Mouse (Mus musculus): ENCODE results near the gene Pdss2.
A peak's percentile ranks its signal among the peaks of the same experiment; 100 is the strongest.

Pdss2 gene

GRCm38 (mm10) chr10:43448656-43449055 is 227.4 kb downstream of the Pdss2 start:
- peaks cover 1% of the 10 kb centered on the region; the same call in 1 of the 2 replicates for H3K27me3 ChIP-seq (ENCODE audit: control insufficient read depth, insufficient read depth, low read length, poor library complexity, severe bottlenecking)
- no peaks in the 10 kb centered on the region for H3K36me3 ChIP-seq (ENCODE audit: control insufficient read depth, insufficient read depth, low read length, poor library complexity, severe bottlenecking)
- no peak for DNase-seq (ENCODE audit: low read depth, low spot score)

GRCm38 (mm10) chr10:43451848-43452662 is 230.8 kb downstream of the Pdss2 start:
- peaks cover 1% of the 10 kb centered on the region; the same call in 1 of the 2 replicates for H3K27me3 ChIP-seq (ENCODE audit: control insufficient read depth, insufficient read depth, low read length, poor library complexity, severe bottlenecking)
- no peaks in the 10 kb centered on the region for H3K36me3 ChIP-seq (ENCODE audit: control insufficient read depth, insufficient read depth, low read length, poor library complexity, severe bottlenecking)
- DNase-seq (ENCODE audit: low read depth, low spot score) = peak; percentile 71

DNA sequence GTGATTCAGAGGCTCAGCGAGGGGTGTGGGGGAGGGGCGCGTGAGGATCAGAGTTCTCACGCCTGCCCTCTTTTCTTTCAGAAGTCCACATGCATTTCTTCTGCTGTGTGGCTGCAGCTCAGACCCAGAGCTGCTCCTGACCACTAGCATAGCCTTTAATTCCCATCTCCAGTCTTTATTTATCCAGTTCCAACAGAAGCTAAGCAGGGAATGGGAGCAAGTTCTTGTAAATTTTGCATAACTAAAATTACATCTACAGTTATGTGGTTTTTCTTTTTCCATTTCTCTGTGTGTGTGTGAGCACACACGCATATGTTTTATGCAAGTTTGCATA is 231.3 kb downstream of the Pdss2 start:
- no peak for DNase-seq (ENCODE audit: low read depth, low spot score)
- Histone ChIP-seq H3K27me3 (ENCODE audit: control insufficient read depth, insufficient read depth, low read length, poor library complexity, severe bottlenecking) (peaks cover 1% of the 10 kb centered on the region; the same call in 1 of the 2 replicates), H3K36me3 (ENCODE audit: control insufficient read depth, insufficient read depth, low read length, poor library complexity, severe bottlenecking) (no peaks in the 10 kb centered on the region)

GRCm38 (mm10) chr10:43454219-43454618 is 232.9 kb downstream of the Pdss2 start:
- DNase-seq (ENCODE audit: low read depth, low spot score) = no peak
- no peaks in the 10 kb centered on the region for H3K36me3 ChIP-seq (ENCODE audit: control insufficient read depth, insufficient read depth, low read length, poor library complexity, severe bottlenecking)
- H3K27me3 ChIP-seq (ENCODE audit: control insufficient read depth, insufficient read depth, low read length, poor library complexity, severe bottlenecking) = peaks cover 1% of the 10 kb centered on the region; the same call in 1 of the 2 replicates

DNA sequence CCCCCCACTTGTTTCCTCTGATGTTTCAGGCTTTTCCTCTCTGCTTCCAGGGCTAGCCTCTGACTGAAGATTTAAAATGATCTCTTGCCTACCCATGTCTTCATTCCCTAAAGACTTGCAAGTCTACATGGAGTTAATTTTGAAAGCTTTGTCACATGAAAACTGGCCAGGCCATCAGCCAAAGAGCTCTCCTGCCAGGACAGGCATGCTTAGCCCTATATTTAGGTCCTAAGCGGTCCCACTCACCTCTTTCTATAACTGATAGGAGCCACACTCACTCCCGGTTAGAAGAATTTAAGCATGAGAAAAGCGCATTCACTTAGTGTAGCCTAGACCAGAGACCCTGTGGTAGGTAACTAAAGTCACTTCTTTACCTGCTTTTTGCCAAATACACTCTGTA is 233.4 kb downstream of the Pdss2 start:
- peaks cover 1% of the 10 kb centered on the region; the same call in 1 of the 2 replicates for H3K27me3 ChIP-seq (ENCODE audit: control insufficient read depth, insufficient read depth, low read length, poor library complexity, severe bottlenecking)
- H3K36me3 ChIP-seq (ENCODE audit: control insufficient read depth, insufficient read depth, low read length, poor library complexity, severe bottlenecking) = no peaks in the 10 kb centered on the region
- no peak for DNase-seq (ENCODE audit: low read depth, low spot score)

GRCm38 (mm10) chr10:43462821-43463220 is 241.5 kb downstream of the Pdss2 start:
- H3K36me3 ChIP-seq (ENCODE audit: control insufficient read depth, insufficient read depth, low read length, poor library complexity, severe bottlenecking) = no peaks in the 10 kb centered on the region
- no peak for DNase-seq (ENCODE audit: low read depth, low spot score)
- no peaks in the 10 kb centered on the region for H3K27me3 ChIP-seq (ENCODE audit: control insufficient read depth, insufficient read depth, low read length, poor library complexity, severe bottlenecking)

DNA sequence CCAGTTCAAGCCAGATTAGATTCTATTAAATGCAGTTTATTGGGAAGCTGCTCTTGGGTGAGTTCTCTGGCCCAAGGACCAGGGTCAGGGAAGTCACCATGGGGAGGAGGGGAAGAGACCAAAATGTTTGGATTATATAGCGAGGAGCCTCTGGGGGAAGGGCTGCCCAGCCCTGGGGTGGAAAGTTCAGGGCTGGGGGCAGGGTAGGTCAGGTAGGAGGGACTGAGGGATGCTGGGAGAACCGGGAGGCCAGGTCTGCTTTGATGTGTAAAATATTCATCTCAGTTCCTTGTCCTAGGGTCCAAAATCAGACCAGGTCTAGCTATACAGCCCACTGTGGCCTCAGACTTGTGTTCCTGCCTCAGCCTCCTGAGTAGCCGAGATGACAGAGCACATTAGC is 241.9 kb downstream of the Pdss2 start:
- Histone ChIP-seq H3K27me3 (ENCODE audit: control insufficient read depth, insufficient read depth, low read length, poor library complexity, severe bottlenecking) (no peaks in the 10 kb centered on the region), H3K36me3 (ENCODE audit: control insufficient read depth, insufficient read depth, low read length, poor library complexity, severe bottlenecking) (no peaks in the 10 kb centered on the region)
- DNase-seq (ENCODE audit: low read depth, low spot score) = no peak

DNA sequence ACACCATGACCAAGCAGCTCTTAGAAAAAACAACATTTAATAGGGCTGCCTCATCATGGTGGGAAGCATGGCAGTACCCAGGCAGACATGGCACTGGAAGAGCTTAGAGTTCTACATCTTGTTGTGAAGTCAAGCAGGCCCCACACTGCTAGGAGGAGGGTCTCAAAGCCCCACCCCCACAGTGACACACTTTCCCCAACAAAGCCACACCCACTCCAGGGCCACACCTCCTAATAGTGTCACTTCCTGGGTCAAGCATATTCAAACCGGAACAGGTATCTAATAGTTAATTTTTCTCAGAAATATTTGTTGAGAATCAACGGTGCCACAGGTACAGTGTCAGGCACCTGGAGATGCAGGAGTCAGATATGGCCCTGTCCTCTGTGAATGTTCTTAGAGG is 244.9 kb downstream of the Pdss2 start:
- DNase-seq (ENCODE audit: low read depth, low spot score) = no peak
- Histone ChIP-seq H3K36me3 (ENCODE audit: control insufficient read depth, insufficient read depth, low read length, poor library complexity, severe bottlenecking) (no peaks in the 10 kb centered on the region), H3K27me3 (ENCODE audit: control insufficient read depth, insufficient read depth, low read length, poor library complexity, severe bottlenecking) (no peaks in the 10 kb centered on the region)

GRCm38 (mm10) chr10:43467659-43468058 is 246.4 kb downstream of the Pdss2 start:
- peak; percentile 40 for DNase-seq (ENCODE audit: low read depth, low spot score)
- H3K27me3 ChIP-seq (ENCODE audit: control insufficient read depth, insufficient read depth, low read length, poor library complexity, severe bottlenecking) = no peaks in the 10 kb centered on the region
- H3K36me3 ChIP-seq (ENCODE audit: control insufficient read depth, insufficient read depth, low read length, poor library complexity, severe bottlenecking) = no peaks in the 10 kb centered on the region

DNA sequence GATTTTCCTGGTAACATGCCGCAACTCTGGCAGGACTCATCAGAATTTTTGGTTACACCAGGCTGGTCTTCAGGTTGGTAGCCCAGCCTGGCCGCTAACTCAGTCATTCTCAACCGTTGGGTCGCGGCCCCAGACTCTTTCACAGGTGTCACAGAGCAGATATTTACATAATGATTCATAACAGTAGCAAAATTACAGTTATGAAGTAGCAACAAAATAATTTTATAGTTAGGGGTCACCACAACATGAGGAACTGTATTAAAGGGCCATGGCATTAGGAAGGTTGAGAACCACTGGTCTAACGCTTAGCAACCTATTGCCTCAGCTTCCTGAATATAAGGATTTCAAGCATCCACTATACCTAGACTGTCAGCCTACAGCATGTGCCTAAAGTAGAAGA is 247.0 kb downstream of the Pdss2 start:
- Histone ChIP-seq H3K36me3 (ENCODE audit: control insufficient read depth, insufficient read depth, low read length, poor library complexity, severe bottlenecking) (no peaks in the 10 kb centered on the region), H3K27me3 (ENCODE audit: control insufficient read depth, insufficient read depth, low read length, poor library complexity, severe bottlenecking) (no peaks in the 10 kb centered on the region)
- DNase-seq (ENCODE audit: low read depth, low spot score) = no peak

DNA sequence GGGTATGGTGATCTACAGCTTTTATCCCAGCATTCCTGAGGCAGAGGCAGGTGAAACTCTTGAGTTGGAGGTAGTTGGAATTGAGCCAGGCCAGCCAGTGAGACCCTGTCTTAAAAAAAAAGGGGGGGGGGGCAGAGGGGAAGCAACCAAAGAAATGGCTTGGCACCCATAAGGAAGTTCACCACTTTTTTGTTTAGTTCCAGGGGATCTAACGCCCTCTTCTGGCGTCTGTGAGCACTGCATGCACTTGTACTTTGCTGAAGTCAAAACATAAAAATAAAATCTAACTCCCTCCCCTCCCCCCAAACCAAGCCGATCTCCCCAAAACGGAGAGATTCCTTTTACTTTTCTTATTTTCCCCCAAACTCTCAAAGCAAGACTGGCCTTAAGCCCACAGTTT is 254.1 kb downstream of the Pdss2 start:
- peak; percentile 69 for DNase-seq (ENCODE audit: low read depth, low spot score)
- H3K27me3 ChIP-seq (ENCODE audit: control insufficient read depth, insufficient read depth, low read length, poor library complexity, severe bottlenecking) = no peaks in the 10 kb centered on the region; the same call in 1 of the 2 replicates
- no peaks in the 10 kb centered on the region for H3K36me3 ChIP-seq (ENCODE audit: control insufficient read depth, insufficient read depth, low read length, poor library complexity, severe bottlenecking)

GRCm38 (mm10) chr10:43477459-43477858 is 256.2 kb downstream of the Pdss2 start:
- H3K27me3 ChIP-seq (ENCODE audit: control insufficient read depth, insufficient read depth, low read length, poor library complexity, severe bottlenecking) = no peaks in the 10 kb centered on the region; the same call in 1 of the 2 replicates
- no peak for DNase-seq (ENCODE audit: low read depth, low spot score)
- H3K36me3 ChIP-seq (ENCODE audit: control insufficient read depth, insufficient read depth, low read length, poor library complexity, severe bottlenecking) = no peaks in the 10 kb centered on the region

DNA sequence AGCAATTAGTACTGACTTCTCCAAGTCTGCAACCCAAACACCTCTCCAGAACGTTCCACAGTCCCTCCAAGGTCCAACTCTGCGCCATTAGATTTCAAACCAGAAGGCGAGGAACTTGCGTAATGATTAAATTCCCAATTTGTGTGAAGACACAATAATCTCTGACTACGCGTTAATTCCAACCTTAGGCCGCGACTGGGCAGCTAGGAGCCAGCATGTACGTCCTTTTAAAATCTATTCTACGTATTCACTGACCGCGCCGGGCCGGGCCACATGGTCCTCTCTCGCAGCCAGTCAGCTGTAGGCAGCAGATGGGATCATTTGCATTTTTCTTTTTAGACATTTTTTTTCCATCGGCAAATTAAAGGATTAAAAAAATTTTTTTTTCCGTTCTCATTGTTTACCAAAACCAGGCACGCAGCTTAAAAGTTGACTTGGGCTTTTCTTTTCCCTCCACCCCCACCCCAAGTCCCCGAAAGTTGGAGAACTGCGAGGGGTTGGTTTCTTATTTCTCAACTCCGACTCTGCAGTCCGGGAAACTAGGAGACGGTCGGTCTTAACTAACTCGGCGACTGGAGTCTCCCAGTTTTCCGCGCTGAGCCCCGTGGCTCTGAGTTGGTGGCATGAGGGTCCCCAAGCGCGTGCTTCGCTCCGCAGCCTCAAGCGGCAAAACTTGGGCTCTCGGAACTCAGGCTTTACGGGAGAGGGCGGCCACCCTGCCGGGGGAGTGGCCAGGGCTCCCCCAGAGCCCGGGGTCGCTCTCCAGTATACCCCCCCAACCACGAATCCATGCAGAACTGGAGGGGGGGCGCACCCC is 256.8 kb downstream of the Pdss2 start:
- no peaks in the 10 kb centered on the region; the same call in 1 of the 2 replicates for H3K27me3 ChIP-seq (ENCODE audit: control insufficient read depth, insufficient read depth, low read length, poor library complexity, severe bottlenecking)
- peak; percentile 60 for DNase-seq (ENCODE audit: low read depth, low spot score)
- no peaks in the 10 kb centered on the region for H3K36me3 ChIP-seq (ENCODE audit: control insufficient read depth, insufficient read depth, low read length, poor library complexity, severe bottlenecking)

DNA sequence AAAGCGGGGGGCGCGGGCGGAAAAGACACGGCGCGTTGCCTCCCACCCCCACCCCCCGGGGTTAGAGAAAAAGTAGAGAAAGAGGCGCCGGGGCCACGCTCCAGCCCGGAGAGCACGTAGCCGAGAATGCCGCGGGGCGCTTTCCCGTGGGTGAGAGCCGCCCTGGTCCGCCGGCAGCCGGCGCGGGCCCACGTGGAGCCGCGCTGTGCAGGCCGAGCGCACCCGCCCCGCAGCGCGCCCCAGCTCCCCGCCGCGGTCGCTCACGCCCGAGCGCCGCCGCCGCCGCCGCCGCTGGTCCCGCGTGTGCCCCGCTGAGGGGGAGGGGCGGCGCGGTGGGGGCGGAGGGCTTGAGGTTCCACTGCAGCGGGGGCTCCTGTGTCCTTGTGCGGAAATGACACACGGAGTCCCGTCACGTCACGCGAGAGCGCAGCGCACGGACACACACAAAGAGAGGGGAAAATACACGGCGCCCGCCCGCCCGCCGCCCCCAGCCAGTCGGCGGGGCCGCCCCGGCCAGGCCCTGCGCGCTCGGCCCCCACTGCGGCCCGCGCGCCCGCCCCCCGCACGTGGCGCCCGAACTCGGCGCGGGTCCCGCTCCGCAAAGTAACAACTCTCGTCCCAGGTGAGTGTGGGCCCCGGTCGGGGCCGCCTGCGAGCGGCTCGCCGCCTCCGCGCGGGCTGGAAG is 257.6 kb downstream of the Pdss2 start, which contains the start of gene Bend3:
Bend3 (plus strand) TSS at position 81 of the 685 bp plus-strand sequence.
- Histone ChIP-seq H3K27me3 (ENCODE audit: control insufficient read depth, insufficient read depth, low read length, poor library complexity, severe bottlenecking) (no peaks in the 10 kb centered on the region; the same call in 1 of the 2 replicates), H3K36me3 (ENCODE audit: control insufficient read depth, insufficient read depth, low read length, poor library complexity, severe bottlenecking) (no peaks in the 10 kb centered on the region)
- peak; percentile 76 for DNase-seq (ENCODE audit: low read depth, low spot score)

Data from splenic B cell, adult 2 months (primary cell).